Mouse (Mus musculus): ENCODE measurements around the gene Gm20388. TPM values are rescaled to one million over a fixed set of nuclear protein-coding genes. Genes with fewer than 3 reads are reported as not detected.

Gene Gm20388
- polyA plus RNA-seq, 1 experiment, result 18.7 TPM

DNA sequence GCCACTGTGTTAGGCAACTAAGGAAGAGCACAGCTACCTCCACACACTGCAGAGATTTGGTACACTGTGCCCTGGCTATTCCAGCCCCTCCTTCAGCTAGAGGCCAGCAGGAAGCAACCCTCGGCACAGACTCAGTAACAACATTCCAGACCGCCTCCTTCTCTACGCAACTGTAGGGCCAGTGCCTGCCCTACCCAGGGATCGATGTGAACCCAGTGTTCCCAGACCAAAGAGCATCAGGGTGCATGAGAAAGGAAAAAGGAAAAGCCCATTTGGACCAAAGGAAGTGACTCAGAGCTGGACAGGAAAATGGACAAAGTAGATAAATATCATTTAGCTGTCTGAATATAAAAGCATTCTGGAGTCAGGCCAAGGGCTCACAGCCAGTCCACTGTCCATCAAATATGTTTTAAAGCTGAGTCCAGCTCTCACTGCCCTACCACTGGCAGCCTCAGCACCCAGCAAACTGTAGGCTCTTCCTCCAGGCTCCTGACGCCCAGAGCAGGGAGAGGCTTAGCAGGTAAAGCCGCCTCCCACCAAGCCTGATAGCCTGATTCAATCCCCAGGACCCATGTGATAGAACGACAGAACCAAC, 1708.9 kb downstream of the Gm20388 start:
- Histone ChIP-seq H3K27ac (ENCODE audit: insufficient read depth, low read length) (no peak overlapping the region), H3K4me1 (ENCODE audit: control insufficient read depth, insufficient read depth, low read length) (peaks cover 43% of the 10 kb centered on the region), H3K27me3 (ENCODE audit: control insufficient read depth, insufficient read depth, low read length) (no peaks in the 10 kb centered on the region), H3K4me3 (replicated peaks; ENCODE audit: insufficient read depth, low read depth, low read length) (no peak overlapping the region)
- WGBS, result 29% methylated on average over 7 of the region's 7 CpGs
- TF ChIP-seq CTCF (IDR thresholded peaks at IDR 0.05; ENCODE audit: borderline replicate concordance, insufficient read depth, low read depth, low read length) (no peak), POLR2A (IDR thresholded peaks at IDR 0.05; ENCODE audit: borderline replicate concordance, insufficient read depth, low read length) (no peak)
- peak in 1 of 2 experiments; percentile 47 for DNase-seq

GRCm38 (mm10) chr8:121620801-121621516, 1710.3 kb downstream of the Gm20388 start:
- H3K4me3 ChIP-seq (replicated peaks; ENCODE audit: insufficient read depth, low read depth, low read length), result no peak overlapping the region
- H3K27ac ChIP-seq (ENCODE audit: insufficient read depth, low read length), result no peak overlapping the region
- WGBS, result 63% methylated on average over 12 of the region's 12 CpGs
- TF ChIP-seq POLR2A (IDR thresholded peaks at IDR 0.05; ENCODE audit: borderline replicate concordance, insufficient read depth, low read length) (no peak), CTCF (IDR thresholded peaks at IDR 0.05; ENCODE audit: borderline replicate concordance, insufficient read depth, low read depth, low read length) (no peak)
- H3K4me1 ChIP-seq (ENCODE audit: control insufficient read depth, insufficient read depth, low read length), result peaks cover 55% of the 10 kb centered on the region
- H3K27me3 ChIP-seq (ENCODE audit: control insufficient read depth, insufficient read depth, low read length), result no peaks in the 10 kb centered on the region
- DNase-seq, result no peak

DNA sequence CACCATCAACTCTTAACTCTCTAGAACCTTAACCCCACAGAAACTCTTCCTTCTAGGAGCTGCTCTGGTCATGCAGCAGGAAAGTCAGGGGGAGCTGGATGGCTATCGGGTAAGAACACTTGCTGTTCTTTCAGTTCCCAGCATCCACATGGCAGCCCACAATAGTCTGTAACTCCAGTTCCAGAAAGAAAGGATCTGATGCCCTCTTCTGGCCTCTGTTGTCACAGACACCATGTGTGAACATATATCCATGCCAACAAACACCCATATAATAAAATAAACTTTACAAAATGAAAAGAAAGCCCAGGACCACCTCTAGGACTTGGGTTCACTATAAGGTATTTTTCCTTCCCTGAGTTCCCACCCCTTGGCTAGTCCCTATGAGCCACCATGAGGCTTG, 1711.2 kb downstream of the Gm20388 start:
- H3K27ac ChIP-seq (ENCODE audit: insufficient read depth, low read length), result no peak overlapping the region
- no peak for DNase-seq
- H3K4me3 ChIP-seq (replicated peaks; ENCODE audit: insufficient read depth, low read depth, low read length), result no peak overlapping the region
- WGBS, result 6% methylated on average over 1 of the region's 1 CpGs
- H3K27me3 ChIP-seq (ENCODE audit: control insufficient read depth, insufficient read depth, low read length), result no peaks in the 10 kb centered on the region
- peaks cover 64% of the 10 kb centered on the region for H3K4me1 ChIP-seq (ENCODE audit: control insufficient read depth, insufficient read depth, low read length)
- TF ChIP-seq CTCF (IDR thresholded peaks at IDR 0.05; ENCODE audit: borderline replicate concordance, insufficient read depth, low read depth, low read length) (no peak), POLR2A (IDR thresholded peaks at IDR 0.05; ENCODE audit: borderline replicate concordance, insufficient read depth, low read length) (no peak)

GRCm38 (mm10) chr8:121623043-121623442, 1712.4 kb downstream of the Gm20388 start:
- H3K27me3 ChIP-seq (ENCODE audit: control insufficient read depth, insufficient read depth, low read length), result no peaks in the 10 kb centered on the region
- peaks cover 61% of the 10 kb centered on the region for H3K4me1 ChIP-seq (ENCODE audit: control insufficient read depth, insufficient read depth, low read length)
- no peak for TF ChIP-seq POLR2A (IDR thresholded peaks at IDR 0.05; ENCODE audit: borderline replicate concordance, insufficient read depth, low read length)
- no peak for DNase-seq
- WGBS, result 28% methylated on average over 8 of the region's 8 CpGs
- no peak overlapping the region for H3K4me3 ChIP-seq (replicated peaks; ENCODE audit: insufficient read depth, low read depth, low read length)
- H3K27ac ChIP-seq (ENCODE audit: insufficient read depth, low read length), result peak overlapping the region; percentile 42

- TF ChIP-seq POLR2A (IDR thresholded peaks at IDR 0.05; ENCODE audit: borderline replicate concordance, insufficient read depth, low read length), result no peak
- TF ChIP-seq CTCF (IDR thresholded peaks at IDR 0.05; ENCODE audit: borderline replicate concordance, insufficient read depth, low read depth, low read length), result no peak
- no peaks in the 10 kb centered on the region for H3K27me3 ChIP-seq (ENCODE audit: control insufficient read depth, insufficient read depth, low read length)
- no peak overlapping the region for H3K27ac ChIP-seq (ENCODE audit: insufficient read depth, low read length)
- H3K4me1 ChIP-seq (ENCODE audit: control insufficient read depth, insufficient read depth, low read length), result peaks cover 55% of the 10 kb centered on the region
- no peak for DNase-seq
- WGBS, result 80% methylated on average over 4 of the region's 4 CpGs
- H3K4me3 ChIP-seq (replicated peaks; ENCODE audit: insufficient read depth, low read depth, low read length), result no peak overlapping the region
Observed at GRCm38 (mm10) chr8:121628681-121629080, 1718.0 kb downstream of the Gm20388 start.

- DNase-seq, result peak; percentile 47 to 54
- no peak for TF ChIP-seq CTCF (IDR thresholded peaks at IDR 0.05; ENCODE audit: borderline replicate concordance, insufficient read depth, low read depth, low read length)
- TF ChIP-seq POLR2A (IDR thresholded peaks at IDR 0.05; ENCODE audit: borderline replicate concordance, insufficient read depth, low read length), result no peak
- Histone ChIP-seq H3K4me3 (replicated peaks; ENCODE audit: insufficient read depth, low read depth, low read length) (no peak overlapping the region), H3K27ac (ENCODE audit: insufficient read depth, low read length) (peak overlapping the region; percentile 29), H3K4me1 (ENCODE audit: control insufficient read depth, insufficient read depth, low read length) (peaks cover 58% of the 10 kb centered on the region), H3K27me3 (ENCODE audit: control insufficient read depth, insufficient read depth, low read length) (no peaks in the 10 kb centered on the region)
- WGBS, result 24% methylated on average over 7 of the region's 7 CpGs
Observed at GRCm38 (mm10) chr8:121631645-121632071, 1721.0 kb downstream of the Gm20388 start.

DNA sequence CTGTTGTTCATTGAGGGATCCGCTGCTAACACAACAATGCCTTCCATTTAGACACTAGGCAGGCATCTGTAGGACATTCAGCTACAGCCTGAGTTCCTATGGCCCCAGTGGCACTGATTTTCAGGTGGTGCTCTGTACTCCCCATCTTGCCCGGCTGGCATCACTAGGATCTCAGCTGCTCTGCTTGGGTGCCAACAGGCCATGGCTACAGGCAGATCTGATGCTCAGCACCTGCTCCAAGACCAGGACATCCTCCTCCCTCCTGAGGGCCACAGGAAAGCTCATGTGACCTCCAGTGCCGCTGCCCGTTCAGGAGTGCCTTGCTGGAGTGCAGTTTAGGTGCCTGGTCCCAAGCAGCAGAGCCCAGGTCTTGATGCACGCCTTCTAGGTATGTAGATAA, 1721.8 kb downstream of the Gm20388 start:
- TF ChIP-seq POLR2A (IDR thresholded peaks at IDR 0.05; ENCODE audit: borderline replicate concordance, insufficient read depth, low read length) (no peak), CTCF (IDR thresholded peaks at IDR 0.05; ENCODE audit: borderline replicate concordance, insufficient read depth, low read depth, low read length) (no peak)
- Histone ChIP-seq H3K27ac (ENCODE audit: insufficient read depth, low read length) (peak overlapping the region; percentile 26), H3K4me3 (replicated peaks; ENCODE audit: insufficient read depth, low read depth, low read length) (no peak overlapping the region), H3K4me1 (ENCODE audit: control insufficient read depth, insufficient read depth, low read length) (peaks cover 56% of the 10 kb centered on the region), H3K27me3 (ENCODE audit: control insufficient read depth, insufficient read depth, low read length) (no peaks in the 10 kb centered on the region)
- DNase-seq, result peak; percentile 54 to 66
- 34% methylated on average over 5 of the region's 5 CpGs for WGBS

GRCm38 (mm10) chr8:121635534-121635933, 1724.9 kb downstream of the Gm20388 start:
- TF ChIP-seq POLR2A (IDR thresholded peaks at IDR 0.05; ENCODE audit: borderline replicate concordance, insufficient read depth, low read length), result no peak
- no peak for TF ChIP-seq CTCF (IDR thresholded peaks at IDR 0.05; ENCODE audit: borderline replicate concordance, insufficient read depth, low read depth, low read length)
- Histone ChIP-seq H3K27me3 (ENCODE audit: control insufficient read depth, insufficient read depth, low read length) (no peaks in the 10 kb centered on the region), H3K4me1 (ENCODE audit: control insufficient read depth, insufficient read depth, low read length) (peaks cover 63% of the 10 kb centered on the region), H3K4me3 (replicated peaks; ENCODE audit: insufficient read depth, low read depth, low read length) (no peak overlapping the region), H3K27ac (ENCODE audit: insufficient read depth, low read length) (no peak overlapping the region)
- no peak for DNase-seq
- WGBS, result 39% methylated on average over 6 of the region's 6 CpGs
